ENCODE assay signal across 16 mouse cellular contexts in genomic region chr13:51818170-51818943, GRCm38 (mm10). TPM values are rescaled to one million over a fixed set of nuclear protein-coding genes. Genes with fewer than 3 reads are reported as not detected.
DNase-seq lines count a peak whose midpoint lies in the region; ATAC-seq lines count a peak whose summit lies in the region.
"Had no signal": no experiment of that assay in that cellular context is flagged by ENCODE, and none has a peak within 500 bp of the region (broad histone marks: within the 10 kb centered on the region; RNA-seq: fewer than 3 reads in every experiment).

No protein-coding gene starts in this region.

- H3K9me3 ChIP-seq in heart, embryonic 13.5 days = no peaks in the 10 kb centered on the region; the same call in 1 of the 2 replicates
- H3K9me3 ChIP-seq in kidney, embryonic 14.5 days (ENCODE audit: control insufficient read depth, low read length) = no peaks in the 10 kb centered on the region
- H3K9me3 ChIP-seq: liver, embryonic 15.5 days had no signal

- H3K4me1 ChIP-seq in heart, embryonic 13.5 days = peaks cover 45% of the 10 kb centered on the region
- 0 out of 2 replicates have a peak, but pooled peaks cover 2% of the 10 kb centered on the region for H3K4me1 ChIP-seq in kidney, embryonic 14.5 days (ENCODE audit: control insufficient read depth, insufficient read depth, low read length)

- 0 out of 2 replicates have a peak overlapping the region, but pooled peaks have one; percentile 12 for H3K27ac ChIP-seq in heart, embryonic 13.5 days (replicated peaks)
- H3K27ac ChIP-seq in kidney, embryonic 14.5 days (ENCODE audit: low read depth, low read length) = no peak overlapping the region
- H3K27ac ChIP-seq: hindbrain, embryonic 10.5 days; liver, embryonic 15.5 days had no signal

- 46% methylated on average over 6 of the region's 6 CpGs for whole genome bisulfite sequencing in heart, embryonic 13.5 days
- WGBS in kidney, embryonic 14.5 days = 47% methylated on average over 6 of the region's 6 CpGs

- ATAC-seq in heart, embryonic 13.5 days (ENCODE audit: extremely low read depth, insufficient number of reproducible peaks, low FRiP score, low TSS enrichment) = no peak
- ATAC-seq in kidney, embryonic 14.5 days (ENCODE audit: low FRiP score, low TSS enrichment) = peak; percentile 34; the same call in 1 of the 2 replicates
- ATAC-seq: CD4-positive, CD25-positive, alpha-beta regulatory T cell, adult 4 months; inflammation-experienced regulatory T-cells, adult 6 months; midbrain, embryonic 16.5 days had no signal

- intact Hi-C loops in heart, postnatal 25 days (cut with DNase I) = no loop called here

- no peak overlapping the region for H3K4me2 ChIP-seq in heart, embryonic 13.5 days
- H3K4me2 ChIP-seq in kidney, embryonic 14.5 days (replicated peaks; ENCODE audit: low read depth, low read length) = no peak overlapping the region
- H3K4me2 ChIP-seq: liver, embryonic 15.5 days had no signal

- no peak overlapping the region for H3K9ac ChIP-seq in heart, embryonic 13.5 days
- no peak overlapping the region for H3K9ac ChIP-seq in kidney, embryonic 14.5 days (ENCODE audit: low read depth, low read length)
- H3K9ac ChIP-seq: liver, embryonic 15.5 days had no signal

- DNase-seq in heart, postnatal 25 days (ENCODE audit: low spot score) = no peak
- DNase-seq in kidney, adult 18-20 months = peak; percentile 66
- DNase-seq in kidney, postnatal 4 days = peak; percentile 41 to 67
- DNase-seq in spleen, postnatal 14 days (ENCODE audit: low spot score in 2 of 2) = no peak
- DNase-seq in layer of hippocampus, adult 11-12 months (ENCODE audit: low spot score) = no peak
- DNase-seq: cerebellum, adult 8-10 months; gastrocnemius, postnatal 10 days; lung, postnatal 10 days had no signal

- H3K27me3 ChIP-seq in heart, embryonic 13.5 days (replicated peaks) = no peaks in the 10 kb centered on the region
- no peaks in the 10 kb centered on the region for H3K27me3 ChIP-seq in kidney, embryonic 14.5 days (ENCODE audit: control insufficient read depth, insufficient read depth, low read length)
- H3K27me3 ChIP-seq: liver, embryonic 15.5 days had no signal

- no peaks in the 10 kb centered on the region for H3K36me3 ChIP-seq in heart, embryonic 13.5 days
- H3K36me3 ChIP-seq in kidney, embryonic 14.5 days (ENCODE audit: control insufficient read depth, insufficient read depth, low read length) = no peaks in the 10 kb centered on the region
- H3K36me3 ChIP-seq: G1E; hindbrain, embryonic 10.5 days; liver, embryonic 15.5 days had no signal

- H3K4me3 ChIP-seq in heart, embryonic 13.5 days = no peak overlapping the region
- no peak overlapping the region for H3K4me3 ChIP-seq in kidney, embryonic 14.5 days (ENCODE audit: low read length)
- H3K4me3 ChIP-seq: hindbrain, embryonic 10.5 days; liver, embryonic 15.5 days had no signal

RNA-seq across cellular contexts. Expression of gene Sema4d, which starts 24.8 kb away (rescaled TPM):
- polyA plus RNA-seq in heart, embryonic 13.5 days (2015; fragmentation: Nextera tagmentation; extraction: Ambion mirVana) = 13.0 and 13.9 TPM in 2 replicates
- total RNA-seq in heart, postnatal 25 days (2021) = 10 to 100 TPM; 61.6 to 70.0 TPM
- polyA plus RNA-seq in kidney, embryonic 14.5 days (2014; fragmentation: Nextera tagmentation; extraction: Ambion mirVana) = 11.3 and 20.2 TPM in 2 replicates

RNA-seq across cellular contexts. Expression of gene Gadd45g, which starts 28.1 kb away (rescaled TPM):
- 51.2 and 51.8 TPM in 2 replicates for polyA plus RNA-seq in heart, embryonic 13.5 days (2015; fragmentation: Nextera tagmentation; extraction: Ambion mirVana)
- total RNA-seq in heart, postnatal 25 days (2021) = 10 to 100 TPM; 11.6 to 21.6 TPM
- 26.6 and 29.0 TPM in 2 replicates for polyA plus RNA-seq in kidney, embryonic 14.5 days (2014; fragmentation: Nextera tagmentation; extraction: Ambion mirVana)

Comparison
In these comparisons a context has a peak if more than half of its experiments do, and no peak if none do; other contexts are left out.
1. DNase-seq: peak in kidney, adult 18-20 months (single experiment) and kidney, postnatal 4 days (2 of 2); none in heart, postnatal 25 days (single experiment), spleen, postnatal 14 days (0 of 2) and layer of hippocampus, adult 11-12 months (single experiment).